Mouse (Mus musculus) splenic B cell, adult 2 months (primary cell): ENCODE data around the gene Lrch1.

Experiments
- DNase-seq: peaks from one replicate; pipeline ENCODE4 v3.0.0-alpha.2; 2011; ENCODE audit warnings: low read depth, low spot score
- H3K27me3 ChIP-seq: 2 replicates; pipeline ENCODE4 v1.6.1; 2012; ENCODE audit warnings: mild to moderate bottlenecking, low read length, moderate library complexity, mixed read lengths; ENCODE audit not compliant: control insufficient read depth, poor library complexity, insufficient read depth, severe bottlenecking
- H3K36me3 ChIP-seq: 2 replicates; pipeline ENCODE4 v1.6.1; 2012; ENCODE audit warnings: mild to moderate bottlenecking, low read length, moderate library complexity, mixed read lengths; ENCODE audit not compliant: control insufficient read depth, poor library complexity, insufficient read depth, severe bottlenecking

The Lrch1 gene

GRCm38 (mm10) chr14:74767892-74768291 is 179.8 kb downstream of the Lrch1 start:
- DNase-seq: no peak
- Histone ChIP-seq H3K36me3 (peaks cover 7% of the 10 kb centered on the region; the same call in 1 of the 2 replicates), H3K27me3 (no peaks in the 10 kb centered on the region)

DNA sequence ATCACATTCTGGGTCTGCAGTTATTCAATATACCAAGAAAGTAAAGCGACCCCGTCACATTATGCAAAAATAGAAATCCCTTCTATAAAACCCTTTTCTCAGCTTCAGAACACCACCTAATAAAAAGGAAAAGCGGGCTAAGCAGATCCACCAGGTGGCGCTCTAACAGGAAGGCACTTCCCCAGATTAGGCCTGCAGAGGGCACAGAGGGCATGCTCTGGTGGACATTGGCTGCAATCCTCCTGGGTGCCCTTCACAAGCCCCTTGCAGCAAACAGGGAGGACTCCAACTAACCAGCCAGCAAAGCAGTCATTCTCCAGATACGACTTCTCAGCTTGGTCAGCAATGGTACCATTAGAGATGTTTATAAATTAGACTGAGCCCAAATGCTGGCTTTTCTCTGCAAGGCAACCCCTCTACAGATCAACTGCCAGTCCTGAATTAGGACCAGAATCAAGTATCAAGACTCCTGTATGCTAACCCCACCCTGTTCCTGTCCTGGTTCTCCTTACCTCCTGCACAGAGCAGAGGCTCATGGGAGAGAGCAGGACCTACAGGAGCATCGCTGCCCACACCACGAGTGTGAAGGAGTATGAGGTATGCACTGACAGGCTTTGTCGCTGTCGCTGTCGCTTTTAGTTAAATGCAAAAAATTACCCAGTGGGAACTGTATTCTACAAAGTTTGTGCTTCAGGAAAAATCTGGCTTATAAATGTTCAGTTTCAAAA is 183.3 kb downstream of the Lrch1 start:
- H3K36me3 ChIP-seq: peaks cover 3% of the 10 kb centered on the region; the same call in 1 of the 2 replicates
- H3K27me3 ChIP-seq: no peaks in the 10 kb centered on the region
- DNase-seq: peak; percentile 87

DNA sequence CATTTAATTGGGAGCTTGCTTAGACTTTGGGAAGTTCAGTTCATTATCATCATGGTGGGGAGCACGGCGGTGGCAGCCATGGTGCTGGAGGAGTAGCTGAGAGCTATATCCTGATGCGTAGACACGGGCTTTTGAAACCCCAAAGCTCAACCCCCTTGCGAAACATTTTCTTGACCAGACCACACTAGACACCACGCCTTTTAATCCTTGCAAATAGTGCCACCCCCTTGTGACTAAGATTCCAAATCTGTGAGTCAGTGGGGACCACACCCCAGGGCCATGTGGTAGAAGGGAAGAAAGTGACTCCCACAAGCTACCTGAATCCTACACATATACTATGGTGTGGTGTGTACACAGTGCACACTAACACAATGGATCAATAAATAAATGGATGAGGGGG is 210.8 kb downstream of the Lrch1 start:
- no peak for DNase-seq

GRCm38 (mm10) chr14:74735471-74735870 is 212.2 kb downstream of the Lrch1 start:
- H3K36me3 ChIP-seq: peaks cover 10% of the 10 kb centered on the region
- no peaks in the 10 kb centered on the region for H3K27me3 ChIP-seq
- no peak for DNase-seq

More for the DNA sequence above, 210.8 kb downstream of the Lrch1 start:
- no peaks in the 10 kb centered on the region for H3K27me3 ChIP-seq
- H3K36me3 ChIP-seq: peaks cover 12% of the 10 kb centered on the region

DNA sequence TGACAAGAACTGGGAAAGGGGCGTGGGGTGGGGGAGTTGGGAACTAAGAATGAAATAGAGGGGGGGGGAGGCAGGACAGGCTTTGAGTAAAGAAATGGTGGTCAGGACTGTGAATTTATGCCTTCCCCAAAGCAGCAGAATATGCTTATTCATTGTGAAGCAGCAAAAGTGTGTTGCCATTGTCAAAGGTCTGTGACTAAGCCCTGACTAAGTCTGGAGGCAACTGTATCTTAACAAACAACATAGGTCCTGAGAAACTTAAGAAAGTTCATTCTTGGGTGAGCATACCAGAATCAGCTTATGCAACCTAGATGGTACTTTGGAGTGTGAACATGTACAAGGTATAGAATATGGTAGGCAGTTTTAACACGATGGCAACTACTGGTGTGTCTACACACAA is 214.3 kb downstream of the Lrch1 start:
- Histone ChIP-seq H3K36me3 (peaks cover 4% of the 10 kb centered on the region), H3K27me3 (no peaks in the 10 kb centered on the region)
- no peak for DNase-seq

- H3K27me3 ChIP-seq: no peaks in the 10 kb centered on the region
- peak; percentile 92 for DNase-seq
- peaks cover 4% of the 10 kb centered on the region for H3K36me3 ChIP-seq
These were observed 215.4 kb downstream of the Lrch1 start, which contains the start of gene Esd for GRCm38 (mm10) chr14:74732079-74732783. TSS of gene Esd (plus strand) at chr14:74732297.

DNA sequence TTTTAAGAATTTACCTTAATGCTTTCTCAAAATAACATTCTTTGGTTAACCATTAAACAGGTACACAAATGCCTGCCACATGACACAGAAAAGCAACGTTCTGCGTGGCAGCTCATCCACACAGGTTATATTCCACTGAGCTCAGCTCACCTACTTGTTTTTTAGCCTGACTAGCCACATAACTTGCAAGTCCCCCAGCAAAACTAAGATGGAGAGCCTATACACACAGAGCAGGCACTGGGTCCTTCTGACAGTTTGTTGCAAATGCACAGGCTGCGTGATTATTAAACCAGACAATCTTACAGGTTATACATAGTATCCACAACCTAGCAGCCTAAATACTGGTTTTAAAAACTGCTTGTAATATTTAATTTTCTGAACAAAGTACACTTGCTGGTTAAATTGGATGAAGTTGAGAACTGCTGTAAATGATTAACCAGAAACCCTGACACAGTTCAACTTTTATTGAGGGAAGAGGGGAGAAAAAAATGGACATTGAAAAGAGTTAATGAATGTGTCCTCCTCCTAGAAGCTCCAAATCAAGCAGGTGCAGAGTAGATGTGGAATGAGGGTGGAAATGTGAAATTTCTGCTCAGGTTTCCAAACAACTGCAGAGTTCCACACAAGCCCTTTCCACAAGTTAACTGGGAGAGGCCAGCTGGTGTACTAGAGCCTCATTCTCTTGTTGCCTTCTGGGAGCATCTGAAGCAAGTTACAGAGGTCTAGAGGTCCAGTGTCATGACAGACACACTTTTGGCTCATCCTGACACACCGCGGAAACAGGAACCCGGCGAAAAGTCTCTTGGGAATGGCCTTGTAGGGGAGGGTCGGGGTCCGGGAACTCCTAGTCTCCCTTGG is 216.2 kb downstream of the Lrch1 start:
- Histone ChIP-seq H3K36me3 (no peaks in the 10 kb centered on the region), H3K27me3 (no peaks in the 10 kb centered on the region)
- DNase-seq: no peak

- H3K27me3 ChIP-seq: no peaks in the 10 kb centered on the region
- no peaks in the 10 kb centered on the region for H3K36me3 ChIP-seq
- DNase-seq: no peak
These were observed 224.1 kb downstream of the Lrch1 start for GRCm38 (mm10) chr14:74723541-74723940.

DNA sequence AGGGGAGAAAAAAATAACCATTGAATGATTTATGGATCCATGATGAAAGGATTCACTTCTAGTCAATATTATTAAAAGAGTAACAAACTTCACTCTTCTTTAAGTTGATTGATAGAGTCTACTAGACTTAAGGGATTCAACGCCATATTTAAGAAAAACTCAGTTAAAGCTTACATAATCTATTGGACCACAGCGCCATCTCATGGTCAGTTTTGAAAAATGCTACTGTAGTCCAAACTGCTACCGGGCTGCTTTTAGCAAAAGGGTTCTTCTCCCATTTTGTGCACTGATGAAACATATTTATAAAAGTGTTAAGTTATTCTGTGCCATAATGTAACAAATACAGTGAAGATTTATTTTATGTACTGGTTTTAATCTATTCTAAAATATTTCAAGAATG is 238.6 kb downstream of the Lrch1 start:
- peak; percentile 72 for DNase-seq
- no peaks in the 10 kb centered on the region for H3K36me3 ChIP-seq

More for the DNA sequence above, 238.6 kb downstream of the Lrch1 start:
- no peaks in the 10 kb centered on the region for H3K27me3 ChIP-seq
